Mouse (Mus musculus) brain, embryonic 14.5 days (tissue): ENCODE results near the gene Fbxl8.

ENCODE experiments used
- CTCF ChIP-seq: fragments of 200-500 bp; IDR thresholded peaks from 2 replicates; pipeline ENCODE4 v1.5.1; 2012; ENCODE audit warnings: inconsistent platforms, mild to moderate bottlenecking, moderate library complexity, borderline replicate concordance; ENCODE audit not compliant: insufficient read depth, insufficient read length; ENCODE audit errors: extremely low read depth
- POLR2A ChIP-seq: fragments of 200-500 bp; IDR thresholded peaks from 2 replicates; pipeline ENCODE4 v1.6.1; 2012; ENCODE audit warnings: mild to moderate bottlenecking, inconsistent platforms, borderline replicate concordance; ENCODE audit not compliant: poor library complexity, insufficient read depth, insufficient read length, severe bottlenecking; ENCODE audit errors: extremely low read depth

- TF ChIP-seq CTCF (no peak), POLR2A (no peak)
Observed at GRCm38 (mm10) chr8:105269075-105269458, 4.6 kb downstream of the Fbxl8 start.
